Mouse (Mus musculus) kidney, embryonic 16.5 days (tissue): ENCODE measurements around the gene Kiss1r. TPM values are rescaled to one million over a fixed set of nuclear protein-coding genes. Genes with fewer than 3 reads are reported as not detected.
A peak's percentile ranks its signal among the peaks of the same experiment; 100 is the strongest.

Experiments used
- ATAC-seq: fragments of 200-750 bp; cut with Nextera tagmentation; 2 replicates; pipeline ENCODE4 v1.8.0; 2017; ENCODE audit warnings: moderate TSS enrichment; ENCODE audit not compliant: low FRiP score, low TSS enrichment
- H3K27ac ChIP-seq: fragments of 300-500 bp; sonication (generic); 2 replicates; pipeline ENCODE4 v1.5.1; 2014; ENCODE audit warnings: low read length
- H3K27me3 ChIP-seq: fragments of 300-500 bp; sonication (generic); 2 replicates; pipeline ENCODE4 v1.6.1; 2014; ENCODE audit warnings: low read length, control low read depth, mixed read lengths; ENCODE audit not compliant: insufficient read depth
- H3K36me3 ChIP-seq: fragments of 300-500 bp; sonication (generic); 2 replicates; pipeline ENCODE4 v1.6.1; 2014; ENCODE audit warnings: low read length, control low read depth, mixed read lengths; ENCODE audit not compliant: insufficient read depth
- H3K4me1 ChIP-seq: fragments of 300-500 bp; sonication (generic); 2 replicates; pipeline ENCODE4 v1.6.1; 2014; ENCODE audit warnings: low read length, control low read depth, mixed read lengths; ENCODE audit not compliant: insufficient read depth
- H3K4me2 ChIP-seq: fragments of 300-500 bp; sonication (generic); replicated peaks from 2 replicates; pipeline ENCODE4 v1.6.1; 2014; ENCODE audit warnings: low read depth, low read length
- H3K4me3 ChIP-seq: fragments of 300-500 bp; sonication (generic); 2 replicates; pipeline ENCODE4 v1.5.1; 2014; ENCODE audit warnings: mild to moderate bottlenecking, low read length
- H3K9ac ChIP-seq: fragments of 300-500 bp; sonication (generic); replicated peaks from 2 replicates; pipeline ENCODE4 v1.6.1; 2014; ENCODE audit warnings: low read length
- H3K9me3 ChIP-seq: fragments of 300-500 bp; sonication (generic); 2 replicates; pipeline ENCODE4 v1.6.1; 2016; ENCODE audit warnings: low read length, control low read depth
- WGBS: fragments of 180-500 bp; shearing (Covaris S2); extraction: QIAGEN DNeasy Blood & Tissue Kit; methylation state at CpG from one replicate; pipeline ENCODE4 v1.1.7; 2014; 5-methylcytosine and 5-hydroxymethylcytosine counted together
- polyA plus RNA-seq: library from polyadenylated mRNA; unstranded; fragments of >200 nt; fragmentation: Nextera tagmentation; extraction: Ambion mirVana; gene quantifications from 2 replicates; pipeline ENCODE4 v1.2.1, GENCODE M21; 2015

Gene Kiss1r
- polyA plus RNA-seq, 1 experiment from 2014 or later = 2.1 TPM

GRCm38 (mm10) chr10:79936284-79936910 is 19.6 kb downstream of the Kiss1r start:
- Histone ChIP-seq H3K27me3 (no peaks in the 10 kb centered on the region), H3K9ac (0 out of 2 replicates have a peak overlapping the region, but pooled peaks have one; percentile 1), H3K36me3 (peaks cover 15% of the 10 kb centered on the region), H3K9me3 (no peaks in the 10 kb centered on the region), H3K4me3 (no peak overlapping the region), H3K4me1 (peaks cover 80% of the 10 kb centered on the region), H3K4me2 (no peak overlapping the region; the same call in 1 of the 2 replicates), H3K27ac (peak overlapping the region; percentile 69)
- no peak for ATAC-seq
- WGBS = 51% methylated on average over 10 of the region's 10 CpGs

- Histone ChIP-seq H3K4me2 (no peak overlapping the region; the same call in 1 of the 2 replicates), H3K4me3 (no peak overlapping the region), H3K36me3 (peaks cover 15% of the 10 kb centered on the region), H3K4me1 (peaks cover 74% of the 10 kb centered on the region), H3K27ac (peak overlapping the region; percentile 87; the same call in 1 of the 2 replicates), H3K9me3 (no peaks in the 10 kb centered on the region), H3K9ac (no peak overlapping the region), H3K27me3 (no peaks in the 10 kb centered on the region)
- ATAC-seq = no peak
- WGBS = 51% methylated on average over 27 of the region's 27 CpGs
Observed at GRCm38 (mm10) chr10:79936911-79937441, 20.2 kb downstream of the Kiss1r start.

GRCm38 (mm10) chr10:79937775-79938526 is 21.2 kb downstream of the Kiss1r start:
- peaks cover 66% of the 10 kb centered on the region for H3K4me1 ChIP-seq
- ATAC-seq = peak; percentile 74
- no peak overlapping the region for H3K4me3 ChIP-seq
- H3K9ac ChIP-seq = 0 out of 2 replicates have a peak overlapping the region, but pooled peaks have one; percentile 7
- peak overlapping the region; percentile 87 for H3K27ac ChIP-seq
- no peaks in the 10 kb centered on the region for H3K9me3 ChIP-seq
- 0 out of 2 replicates have a peak overlapping the region, but pooled peaks have one; percentile 10 for H3K4me2 ChIP-seq
- 54% methylated on average over 11 of the region's 11 CpGs for WGBS
- no peaks in the 10 kb centered on the region for H3K27me3 ChIP-seq
- peaks cover 14% of the 10 kb centered on the region for H3K36me3 ChIP-seq

- Histone ChIP-seq H3K9me3 (no peaks in the 10 kb centered on the region), H3K27ac (no peak overlapping the region), H3K4me1 (peaks cover 68% of the 10 kb centered on the region), H3K4me3 (no peak overlapping the region), H3K36me3 (peaks cover 8% of the 10 kb centered on the region), H3K4me2 (no peak overlapping the region), H3K27me3 (no peaks in the 10 kb centered on the region), H3K9ac (no peak overlapping the region)
- no peak for ATAC-seq
- WGBS = 50% methylated on average over 7 of the region's 7 CpGs
Observed at GRCm38 (mm10) chr10:79940749-79941148, 24.0 kb downstream of the Kiss1r start.

- WGBS = 84% methylated on average over 1 of the region's 1 CpGs
- Histone ChIP-seq H3K27ac (peak overlapping the region; percentile 94; the same call in 1 of the 2 replicates), H3K27me3 (no peaks in the 10 kb centered on the region), H3K4me2 (no peak overlapping the region), H3K9ac (peak overlapping the region; percentile 41), H3K9me3 (no peaks in the 10 kb centered on the region), H3K36me3 (peaks cover 8% of the 10 kb centered on the region), H3K4me1 (peaks cover 63% of the 10 kb centered on the region), H3K4me3 (no peak overlapping the region)
- ATAC-seq = no peak
Observed at GRCm38 (mm10) chr10:79942988-79943387, 26.2 kb downstream of the Kiss1r start.

GRCm38 (mm10) chr10:79943471-79943901 is 26.7 kb downstream of the Kiss1r start:
- 60% methylated on average over 9 of the region's 9 CpGs for WGBS
- H3K4me2 ChIP-seq = no peak overlapping the region

GRCm38 (mm10) chr10:79945507-79946234 is 28.9 kb downstream of the Kiss1r start:
- peak; percentile 80 for ATAC-seq

More at GRCm38 (mm10) chr10:79943471-79943901, 26.7 kb downstream of the Kiss1r start:
- ATAC-seq = no peak
- H3K27me3 ChIP-seq = no peaks in the 10 kb centered on the region
- H3K27ac ChIP-seq = peak overlapping the region; percentile 94
- no peak overlapping the region for H3K4me3 ChIP-seq
- H3K36me3 ChIP-seq = peaks cover 10% of the 10 kb centered on the region
- H3K4me1 ChIP-seq = peaks cover 58% of the 10 kb centered on the region
- H3K9me3 ChIP-seq = no peaks in the 10 kb centered on the region
- peak overlapping the region; percentile 41 for H3K9ac ChIP-seq

GRCm38 (mm10) chr10:79946752-79947322 is 30.1 kb downstream of the Kiss1r start:
- Histone ChIP-seq H3K27me3 (no peaks in the 10 kb centered on the region), H3K4me2 (peak overlapping the region; percentile 34), H3K36me3 (peaks cover 39% of the 10 kb centered on the region), H3K4me1 (peaks cover 47% of the 10 kb centered on the region), H3K27ac (peak overlapping the region; percentile 94), H3K9ac (peak overlapping the region; percentile 58), H3K9me3 (no peaks in the 10 kb centered on the region), H3K4me3 (peak overlapping the region; percentile 15; the same call in 1 of the 2 replicates)
- 21% methylated on average over 7 of the region's 7 CpGs for WGBS
- ATAC-seq = no peak

More at GRCm38 (mm10) chr10:79945507-79946234, 28.9 kb downstream of the Kiss1r start:
- H3K9me3 ChIP-seq = no peaks in the 10 kb centered on the region
- peak overlapping the region; percentile 18 for H3K9ac ChIP-seq
- 22% methylated on average over 16 of the region's 16 CpGs for WGBS
- peaks cover 32% of the 10 kb centered on the region for H3K36me3 ChIP-seq
- H3K4me2 ChIP-seq = peak overlapping the region; percentile 34
- H3K4me3 ChIP-seq = no peak overlapping the region
- H3K27ac ChIP-seq = peak overlapping the region; percentile 94
- peaks cover 47% of the 10 kb centered on the region for H3K4me1 ChIP-seq
- H3K27me3 ChIP-seq = no peaks in the 10 kb centered on the region

GRCm38 (mm10) chr10:79947502-79947901 is 30.7 kb downstream of the Kiss1r start:
- Histone ChIP-seq H3K27ac (no peak overlapping the region), H3K4me3 (no peak overlapping the region), H3K4me2 (no peak overlapping the region), H3K9me3 (no peaks in the 10 kb centered on the region), H3K4me1 (peaks cover 47% of the 10 kb centered on the region), H3K27me3 (no peaks in the 10 kb centered on the region), H3K9ac (peak overlapping the region; percentile 58; the same call in 1 of the 2 replicates), H3K36me3 (peaks cover 39% of the 10 kb centered on the region)
- no peak for ATAC-seq
- 65% methylated on average over 6 of the region's 6 CpGs for WGBS
